Mouse (Mus musculus): ENCODE results near the gene 1700029H14Rik.

Gene 1700029H14Rik

DNA sequence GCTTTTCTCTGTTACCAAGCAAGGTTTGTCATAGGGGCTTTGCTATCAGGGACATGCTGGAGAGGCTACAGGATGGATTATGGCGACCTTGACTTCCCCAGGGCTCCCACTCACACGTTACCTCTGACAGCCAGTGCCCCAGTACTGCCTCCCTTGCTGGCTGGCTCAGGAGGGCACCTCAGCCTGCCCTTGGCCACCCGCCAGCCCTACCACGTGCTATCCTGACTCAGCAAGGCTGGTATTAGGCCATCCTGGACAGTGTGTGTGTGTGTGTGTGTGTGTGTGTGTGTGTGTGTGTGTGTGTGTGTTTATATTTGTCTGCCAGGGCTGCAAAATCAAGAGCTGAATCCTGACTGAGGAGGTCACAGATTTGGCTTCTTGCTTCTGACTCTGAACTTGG is 55.4 kb downstream of the 1700029H14Rik start:
- DNase-seq (ENCODE audit: low read depth, low spot score), result no peak

DNA sequence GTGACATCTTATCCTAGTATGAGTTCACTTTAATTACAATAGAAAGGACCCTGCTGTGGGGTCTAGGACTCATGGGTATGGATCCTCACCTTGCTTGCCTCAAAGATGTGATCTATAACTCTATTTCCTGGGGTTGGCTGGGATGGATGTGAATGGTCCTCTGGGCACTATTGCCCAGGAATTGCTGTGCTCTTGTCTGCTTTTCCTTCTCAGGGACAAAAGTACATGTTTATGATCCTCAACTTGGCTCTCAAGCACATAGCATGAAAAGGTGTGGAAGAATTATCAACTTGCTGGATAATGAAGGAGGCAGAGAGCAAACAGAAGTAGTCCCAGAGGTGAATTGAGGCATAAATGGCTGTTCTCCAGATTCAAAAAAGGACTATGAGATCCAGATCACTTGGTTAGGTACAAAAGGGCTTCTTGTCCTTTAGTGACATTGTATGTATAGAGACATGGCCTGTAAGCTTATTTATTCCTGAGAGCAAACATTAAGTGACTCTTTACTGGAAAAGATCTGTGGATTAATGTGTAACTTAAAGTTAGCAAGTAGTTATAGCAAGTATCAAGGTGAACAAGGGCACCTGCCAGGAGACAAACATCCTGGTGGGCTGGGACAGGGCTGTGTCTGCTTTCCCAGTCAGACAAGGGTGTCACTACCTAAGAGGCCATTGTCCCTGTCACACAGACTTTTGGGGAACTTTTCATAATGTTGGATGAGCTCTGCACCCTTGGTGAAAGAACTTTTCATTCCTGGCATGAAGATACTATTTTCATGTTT is 57.2 kb downstream of the 1700029H14Rik start:
- DNase-seq (ENCODE audit: low read depth, low spot score), result no peak

DNA sequence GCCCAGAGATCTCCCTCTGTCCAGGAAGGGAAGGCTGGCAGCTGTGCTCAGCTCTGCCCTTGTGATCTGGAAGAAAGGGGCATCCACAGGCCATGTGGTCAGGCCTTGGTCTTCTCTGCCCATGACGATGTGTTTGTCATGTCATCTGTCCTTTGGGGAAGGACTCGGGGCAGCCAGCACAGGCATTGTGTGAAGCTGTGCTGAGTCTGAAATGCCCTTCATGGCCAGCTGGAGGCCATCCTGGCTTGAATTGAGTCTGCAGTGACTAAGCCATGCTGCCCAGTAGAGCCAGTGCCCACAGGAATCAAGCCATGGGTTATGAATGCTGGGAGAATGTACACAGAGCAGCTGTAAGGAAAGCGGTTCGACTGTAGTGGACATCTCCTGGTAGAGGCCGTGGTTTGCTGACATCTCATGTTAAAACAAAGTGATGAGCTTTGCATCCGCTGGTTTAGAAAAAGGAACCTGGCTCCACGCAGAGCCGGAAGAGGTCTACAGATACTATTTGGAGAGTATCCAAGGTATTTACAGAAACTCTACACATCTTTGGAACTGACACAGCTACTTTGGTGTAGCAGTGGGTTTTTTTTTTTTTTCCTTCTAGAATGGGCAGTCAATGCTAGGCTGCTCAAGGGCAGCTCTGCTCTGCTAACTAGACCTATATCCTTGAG is 58.2 kb downstream of the 1700029H14Rik start:
- DNase-seq (ENCODE audit: low read depth, low spot score), result no peak

DNA sequence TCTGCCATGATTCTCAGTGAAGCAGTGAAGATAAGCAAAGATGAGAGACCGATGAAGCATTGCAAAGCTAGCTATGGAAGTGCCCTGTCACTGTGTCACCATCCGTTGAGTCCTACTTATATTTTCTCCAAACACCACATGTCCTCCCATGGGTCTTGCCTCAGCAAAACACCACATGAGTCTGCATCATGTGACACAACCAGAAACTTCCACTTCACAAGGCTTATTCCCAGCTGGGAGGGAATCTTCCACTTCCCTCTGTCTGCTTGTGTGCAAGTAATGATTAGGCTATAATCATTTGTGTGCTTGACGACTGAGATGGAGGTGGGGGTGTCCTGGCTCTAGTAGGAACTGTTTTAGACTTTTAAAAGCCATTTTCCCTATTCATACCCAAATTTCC is 61.0 kb downstream of the 1700029H14Rik start:
- no peak for DNase-seq (ENCODE audit: low read depth, low spot score)

Measured in A20 (cell line).